Mouse (Mus musculus) gastrocnemius, adult 18-20 months (tissue): ENCODE measurements around the gene Gm10147. TPM values are rescaled to one million over a fixed set of nuclear protein-coding genes. Genes with fewer than 3 reads are reported as not detected.
"Not testable (repeated sequence)": the region's sequence is repeated elsewhere in the genome, so short reads cannot be mapped to it uniquely, and the experiment has no call there.

ENCODE experiments used
- DNase-seq: peaks from one replicate; pipeline ENCODE4 v3.0.0; 2021; ENCODE audit warnings: low spot score
- long read RNA-seq, 2 experiments: library from polyadenylated mRNA; stranded (forward); transcript quantifications; one replicate each; pipeline ENCODE4 v2.0.0; 2021
- microRNA-seq: library from miRNA; unstranded; fragments of <30 nt; microRNA quantifications from one replicate; pipeline ENCODE4 v1.2.0, GENCODE M21; 2021
- total RNA-seq, 2 experiments: library from RNA; stranded (reverse); gene quantifications; 2 replicates each; pipeline ENCODE4 v1.2.3; 2021

Gm10147 gene
- total RNA-seq, result not detected
- long read RNA-seq, experiment 1, result 0 reads
- long read RNA-seq, experiment 2, result 0 reads

- DNase-seq, result not testable (repeated sequence)
These were observed at the start of gene Gm10147 for GRCm38 (mm10) chrX:28607742-28608141. Gene Gm10147 (minus strand): TSS chrX:28607842.

Small RNA genes within 50 kb of the gene (microRNA-seq; reads per million reads assigned to microRNA genes)
- gene Gm44499, result not detected
